Mouse (Mus musculus) brain, embryonic 14.5 days (tissue): Measurements from ENCODE around the gene Med4.

Experiments
- CTCF ChIP-seq: fragments of 200-500 bp; IDR thresholded peaks from 2 replicates; pipeline ENCODE4 v1.5.1; 2012; ENCODE audit warnings: inconsistent platforms, mild to moderate bottlenecking, moderate library complexity, borderline replicate concordance; ENCODE audit not compliant: insufficient read depth, insufficient read length; ENCODE audit errors: extremely low read depth
- POLR2A ChIP-seq: fragments of 200-500 bp; IDR thresholded peaks from 2 replicates; pipeline ENCODE4 v1.6.1; 2012; ENCODE audit warnings: mild to moderate bottlenecking, inconsistent platforms, borderline replicate concordance; ENCODE audit not compliant: poor library complexity, insufficient read depth, insufficient read length, severe bottlenecking; ENCODE audit errors: extremely low read depth

- TF ChIP-seq CTCF, result no peak
- no peak for TF ChIP-seq POLR2A
These were observed 36.0 kb upstream of the Med4 start for GRCm38 (mm10) chr14:73473670-73474460.
